Mouse (Mus musculus) adrenal gland, postnatal 10 days (tissue): ENCODE data around the gene Batf3. TPM values are rescaled to one million over a fixed set of nuclear protein-coding genes. Genes with fewer than 3 reads are reported as not detected.
"Not testable (repeated sequence)": the region's sequence is repeated elsewhere in the genome, so short reads cannot be mapped to it uniquely, and the experiment has no call there.

Experiments
- DNase-seq: peaks from one replicate; pipeline ENCODE4 v3.0.0; 2021; ENCODE audit warnings: mixed read lengths
- total RNA-seq, 2 experiments: library from RNA; stranded (reverse); gene quantifications; 2 replicates each; pipeline ENCODE4 v1.2.3; 2021

The Batf3 gene
- total RNA-seq, 2 experiments from 2014 or later, result 1.6 to 1.8 TPM

DNA sequence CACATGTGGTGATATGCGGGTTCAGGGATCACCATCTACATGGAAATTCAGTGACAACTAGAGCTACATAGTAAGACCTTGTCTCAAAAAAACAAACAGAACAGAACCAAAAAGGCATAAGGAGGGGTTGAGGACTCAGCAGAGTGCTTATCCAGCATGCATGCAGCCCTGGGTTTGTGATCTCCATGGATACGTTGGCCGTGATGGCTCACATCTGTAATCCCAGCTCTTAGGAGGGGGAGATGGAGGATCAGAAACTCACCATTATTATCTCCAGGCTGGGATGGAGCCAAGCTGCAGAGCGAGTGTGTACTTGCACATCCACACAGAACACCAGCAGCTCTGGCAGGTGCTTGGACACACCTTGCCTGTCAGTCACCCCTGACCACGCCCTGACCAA, 34.6 kb downstream of the Batf3 start:
- no peak for DNase-seq

DNA sequence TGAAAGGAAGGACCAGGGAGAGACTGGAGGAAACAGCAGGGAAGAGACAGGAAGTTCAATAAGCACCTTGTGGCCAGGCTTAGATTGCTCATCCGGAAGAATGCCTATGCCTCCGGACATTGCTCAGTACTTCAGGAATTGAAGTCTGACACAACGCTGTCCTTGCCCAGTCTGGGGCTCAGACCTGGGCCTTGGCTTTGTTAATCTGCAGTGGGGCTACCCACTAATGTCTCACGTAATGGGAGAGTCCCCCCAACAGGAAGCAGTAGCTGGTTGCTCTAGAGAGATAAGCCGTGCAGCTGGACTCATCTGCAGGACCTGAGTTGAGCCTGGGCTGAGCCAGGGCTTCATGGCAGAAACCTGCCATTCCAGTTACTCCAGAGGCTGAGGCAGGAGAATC, 35.3 kb downstream of the Batf3 start:
- DNase-seq, result no peak

DNA sequence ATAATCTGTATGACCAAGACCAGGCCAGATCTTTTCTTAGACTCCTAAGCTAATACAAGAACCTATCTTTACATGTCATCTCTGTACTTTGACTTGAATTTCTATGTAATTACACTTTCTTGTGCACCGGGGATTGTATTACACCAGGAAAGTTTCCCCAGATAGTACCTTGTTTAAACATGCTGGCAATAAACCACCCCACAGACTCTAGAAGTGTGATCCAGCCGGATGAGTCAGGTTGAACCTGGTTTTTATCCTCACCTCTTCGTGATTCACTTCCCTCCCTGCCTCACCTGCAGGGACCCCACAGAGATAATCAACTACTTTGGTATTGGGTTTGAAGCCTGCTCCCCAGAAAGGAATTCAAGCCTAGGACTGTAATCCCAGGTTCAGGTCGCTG, 37.8 kb downstream of the Batf3 start:
- no peak for DNase-seq

DNA sequence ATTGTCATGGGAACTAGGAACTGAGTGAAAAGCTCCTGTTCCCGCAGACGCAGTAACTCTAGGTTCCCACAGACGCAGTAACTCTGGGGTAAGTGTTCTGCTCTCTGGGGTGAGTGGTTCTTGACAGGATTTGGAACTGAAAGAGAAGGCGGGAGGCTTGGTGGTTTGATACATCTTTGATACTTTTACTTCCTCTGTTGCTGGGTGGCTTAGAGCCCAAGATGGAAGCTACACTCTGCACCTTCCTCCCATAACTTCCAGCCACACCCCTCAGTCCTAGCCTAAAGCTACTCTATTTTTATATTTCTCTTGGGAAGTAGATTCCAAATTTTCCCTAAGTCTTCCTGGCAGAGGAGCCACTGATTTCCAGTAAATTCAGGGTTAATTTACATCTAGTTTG, 40.8 kb downstream of the Batf3 start:
- no peak for DNase-seq

DNA sequence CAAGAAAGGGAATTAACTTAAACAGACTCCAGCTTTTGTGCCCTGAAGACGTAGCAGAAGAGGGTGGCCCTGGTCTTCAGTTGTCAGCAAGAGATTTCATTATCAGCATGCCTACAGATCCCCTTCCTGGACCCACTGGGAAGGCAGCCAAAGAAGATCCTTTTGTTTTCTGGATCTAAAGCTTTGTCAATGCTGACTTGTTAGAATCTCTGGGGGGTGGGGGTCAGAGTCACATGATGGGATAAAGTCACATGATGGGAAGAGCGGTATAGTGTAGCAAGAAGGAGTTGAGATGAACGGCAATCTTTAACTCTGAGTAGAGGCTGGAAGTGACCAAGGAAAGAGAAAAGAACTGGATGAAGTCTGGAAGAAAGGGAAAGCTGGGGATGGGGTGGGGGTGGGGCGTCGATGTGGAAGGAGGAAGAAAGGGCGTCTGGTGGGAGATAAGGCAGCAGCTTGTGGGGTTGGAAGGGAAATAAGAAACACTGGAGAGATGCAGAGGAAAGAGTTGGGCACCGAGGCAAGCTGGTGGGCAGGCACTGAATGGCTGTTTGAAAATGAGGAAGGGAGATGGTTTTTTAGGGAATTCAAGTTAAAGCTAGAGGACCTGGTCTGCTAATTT, 41.3 kb downstream of the Batf3 start:
- DNase-seq, result no peak

DNA sequence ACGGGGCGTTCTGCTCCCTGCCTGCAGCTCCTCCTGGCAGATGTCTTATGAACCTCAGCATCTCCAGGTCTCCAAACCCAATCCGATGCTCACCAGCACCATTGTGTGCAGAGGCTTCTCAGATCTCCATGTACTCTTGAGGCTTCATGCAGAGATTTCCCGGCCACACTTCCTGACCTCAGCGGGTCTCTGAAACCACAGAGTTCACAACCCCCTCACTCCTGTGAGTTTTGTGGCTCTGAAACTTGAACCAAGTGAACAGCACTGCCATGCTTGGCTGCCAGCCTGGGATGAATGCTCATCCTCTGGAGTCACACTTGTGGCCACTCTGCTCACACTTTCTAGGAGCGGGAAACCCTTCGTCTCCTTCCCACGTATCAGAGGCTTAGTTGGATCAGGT, 43.3 kb downstream of the Batf3 start:
- no peak for DNase-seq

DNA sequence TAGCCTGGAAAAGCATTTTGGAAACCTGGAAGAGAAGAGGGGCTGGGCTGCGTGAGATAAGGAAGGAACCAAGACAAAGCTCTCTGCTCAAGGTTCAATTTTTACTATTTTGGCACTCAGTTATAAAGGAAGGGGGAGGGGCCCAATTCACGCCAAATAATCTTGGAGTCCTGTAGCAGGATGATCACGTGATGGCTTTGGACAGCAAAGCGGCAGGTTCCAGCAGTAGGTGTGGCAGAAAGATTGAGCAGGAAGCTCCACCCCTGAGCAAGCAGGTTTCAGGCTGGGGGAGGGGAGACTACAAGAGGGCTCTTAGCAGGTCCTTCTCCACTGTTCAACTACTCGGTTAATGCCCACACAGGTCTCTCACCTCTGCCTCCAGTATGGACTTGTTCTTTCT, 51.8 kb downstream of the Batf3 start:
- DNase-seq, result not testable (repeated sequence)

DNA sequence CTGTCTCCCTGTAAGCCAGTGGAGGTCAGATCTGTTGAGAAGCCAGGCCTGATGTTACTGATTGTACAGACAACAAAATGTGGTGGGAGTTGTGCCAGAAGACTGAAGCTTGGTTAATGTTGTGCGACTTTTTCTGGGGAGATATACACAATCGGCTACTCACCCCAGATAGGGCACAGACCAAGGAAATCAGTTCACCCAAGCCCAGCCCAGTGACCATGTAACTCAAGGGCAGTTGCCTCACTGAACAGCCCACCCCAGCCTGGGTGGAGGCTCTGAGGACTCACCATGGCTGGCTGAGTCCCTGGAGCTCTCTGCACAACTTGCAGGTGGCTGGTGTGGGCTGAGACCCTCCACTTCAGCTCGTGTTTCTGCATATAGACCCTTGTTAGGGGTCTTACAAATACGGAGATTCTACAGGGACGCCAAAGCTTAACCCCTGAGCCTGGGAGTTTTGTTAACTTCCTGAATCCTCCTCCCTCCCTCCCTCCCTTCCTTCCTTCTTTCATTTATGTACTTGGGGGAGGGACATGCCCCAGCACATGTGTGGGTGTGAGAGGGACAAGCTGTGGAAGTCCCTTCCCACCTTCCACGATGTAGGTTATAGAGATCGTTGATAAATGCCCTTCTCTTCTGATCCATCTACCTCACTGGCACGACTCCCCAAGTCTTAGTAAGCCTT, 53.4 kb downstream of the Batf3 start:
- DNase-seq, result no peak

DNA sequence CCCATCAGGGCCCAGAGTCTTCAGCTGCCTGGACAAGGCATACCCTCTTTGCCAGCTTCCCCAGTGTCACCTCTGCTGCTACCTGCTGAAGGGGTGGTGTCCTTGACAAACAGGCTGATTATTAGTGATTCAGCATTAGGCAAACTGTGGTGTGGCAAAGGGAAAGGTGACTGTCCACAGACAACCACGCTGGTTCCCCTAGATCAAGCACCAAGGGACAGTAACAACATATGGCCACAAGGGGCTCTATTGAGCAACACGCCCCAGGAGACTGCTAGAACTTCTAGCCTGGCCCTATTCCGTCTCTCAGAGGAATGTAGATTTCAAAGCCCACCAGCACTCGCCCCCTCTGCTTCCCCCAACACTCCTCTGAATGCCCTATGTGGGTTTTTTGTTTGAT, 55.4 kb downstream of the Batf3 start:
- DNase-seq, result peak; percentile 58

DNA sequence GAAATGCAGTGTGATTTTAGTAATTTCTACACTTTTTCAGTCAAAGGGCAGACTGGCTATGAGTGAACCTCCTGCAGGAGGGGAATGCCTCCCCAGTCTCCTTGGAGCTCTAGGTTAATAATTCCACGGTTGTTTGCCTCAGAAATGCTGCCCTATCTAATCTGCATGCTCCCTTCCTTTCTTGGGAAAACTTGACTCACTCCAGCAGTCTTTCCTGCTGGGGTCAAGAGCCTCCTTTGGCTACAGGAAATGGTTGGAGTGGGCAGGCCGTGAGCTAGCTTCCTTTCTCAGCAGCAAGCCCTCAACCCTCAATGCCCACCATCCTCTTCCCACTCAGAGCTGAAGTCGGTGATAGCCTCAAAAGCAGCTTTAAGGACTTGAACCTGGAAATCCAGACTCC, 56.7 kb downstream of the Batf3 start:
- DNase-seq, result no peak

Other genes with a start within 250 kb of the Batf3 start
- gene Rps6kc1, start 186.1 kb upstream of the Batf3 start, total RNA-seq, result 10 to 100 TPM; 26.2 to 27.6 TPM
- 10 to 100 TPM; 43.4 to 49.8 TPM for gene Angel2, start 172.7 kb upstream of the Batf3 start, total RNA-seq
- 1 to 10 TPM; 1.3 to 3.1 TPM for gene Vash2, start 118.6 kb upstream of the Batf3 start, total RNA-seq
- 10 to 100 TPM; 18.1 to 24.0 TPM for gene Flvcr1, start 71.7 kb upstream of the Batf3 start, total RNA-seq
- gene Spata45, start 61.2 kb upstream of the Batf3 start, total RNA-seq, result not detected
- gene Tatdn3, start 34.9 kb upstream of the Batf3 start, total RNA-seq, result 10 to 100 TPM; 20.4 to 34.7 TPM
- 1 to 10 TPM; 3.5 to 5.1 TPM for gene Nsl1, start 34.8 kb upstream of the Batf3 start, total RNA-seq
- gene Fam71a, start 67.0 kb downstream of the Batf3 start, total RNA-seq, result not detected
- 1 to 10 TPM; 1.2 to 5.4 TPM for gene Atf3, start 120.2 kb downstream of the Batf3 start, total RNA-seq
- gene Nenf, start 220.3 kb downstream of the Batf3 start, total RNA-seq, result 10 to 100 TPM; 97.5 to 97.6 TPM
- 1 to 10 TPM; 5.8 to 6.7 TPM for gene Tmem206, start 228.1 kb downstream of the Batf3 start, total RNA-seq